Mouse (Mus musculus): ENCODE results near the gene Hspbap1. TPM values are rescaled to one million over a fixed set of nuclear protein-coding genes. Genes with fewer than 3 reads are reported as not detected.

Gene Hspbap1
- polyA plus RNA-seq, 1 experiment from 2014 or later: 19.9 TPM

DNA sequence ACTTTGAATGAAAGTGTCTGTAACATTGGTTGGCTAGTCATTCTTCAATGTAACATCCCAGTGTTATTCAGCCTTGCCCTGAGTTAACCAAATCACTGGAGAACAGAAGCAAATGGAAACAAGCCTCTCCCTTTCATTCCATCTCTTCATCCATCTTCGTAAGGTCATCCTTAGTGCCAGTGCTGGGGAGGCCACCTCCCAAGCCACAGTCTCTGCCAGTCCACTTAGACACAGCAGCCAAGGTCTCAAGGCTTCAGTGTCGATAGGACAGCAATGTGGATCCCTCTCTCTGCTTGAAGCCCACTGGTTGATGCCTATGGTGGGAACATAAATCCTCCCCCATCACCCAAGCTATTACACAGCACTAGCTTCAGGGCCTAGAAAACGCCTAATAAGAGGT lies 62.8 kb downstream of the Hspbap1 start:
- DNase-seq (ENCODE audit: low spot score) (no peak), ATAC-seq (replicated peaks; ENCODE audit: low FRiP score, low TSS enrichment, low read depth) (no peak)
- WGBS: 84% methylated on average over 3 of the region's 3 CpGs
- Histone ChIP-seq H3K27ac (ENCODE audit: low read depth) (no peak overlapping the region), H3K4me3 (ENCODE audit: low read depth, low read length) (no peak overlapping the region), H3K9ac (ENCODE audit: low read length) (no peak overlapping the region), H3K36me3 (ENCODE audit: control insufficient read depth, insufficient read depth, low read length) (no peaks in the 10 kb centered on the region), H3K9me3 (ENCODE audit: control insufficient read depth, low read length) (peaks cover 4% of the 10 kb centered on the region; the same call in 1 of the 2 replicates), H3K27me3 (replicated peaks; ENCODE audit: control insufficient read depth, insufficient read depth, low read length) (no peaks in the 10 kb centered on the region), H3K4me1 (replicated peaks; ENCODE audit: control insufficient read depth, insufficient read depth, low read length) (no peaks in the 10 kb centered on the region), H3K4me2 (ENCODE audit: low read length) (no peak overlapping the region)

DNA sequence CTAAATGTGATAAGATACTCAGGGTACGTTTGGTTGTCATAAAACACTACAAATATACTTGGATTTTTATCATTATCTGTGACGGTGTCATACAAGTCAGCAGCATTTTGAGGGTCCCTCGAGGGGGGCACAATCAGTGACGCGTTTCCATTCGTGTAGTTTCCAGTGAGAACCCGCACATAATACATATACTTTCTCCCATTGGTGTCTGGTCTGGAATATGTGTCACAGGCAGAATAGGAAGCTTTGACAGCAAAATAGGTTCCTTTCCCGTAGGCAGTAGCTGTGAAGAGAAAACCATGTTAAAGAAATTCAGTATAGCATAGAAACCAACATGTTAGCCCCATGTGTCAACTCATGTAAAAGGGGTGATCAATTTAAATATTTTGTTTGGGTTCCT lies 64.5 kb downstream of the Hspbap1 start:
- no peak overlapping the region for H3K4me3 ChIP-seq (ENCODE audit: low read depth, low read length)
- H3K27ac ChIP-seq (ENCODE audit: low read depth): no peak overlapping the region
- WGBS: 87% methylated on average over 8 of the region's 8 CpGs
- peaks cover 3% of the 10 kb centered on the region; the same call in 1 of the 2 replicates for H3K9me3 ChIP-seq (ENCODE audit: control insufficient read depth, low read length)
- H3K27me3 ChIP-seq (replicated peaks; ENCODE audit: control insufficient read depth, insufficient read depth, low read length): no peaks in the 10 kb centered on the region
- no peak overlapping the region for H3K9ac ChIP-seq (ENCODE audit: low read length)
- H3K36me3 ChIP-seq (ENCODE audit: control insufficient read depth, insufficient read depth, low read length): no peaks in the 10 kb centered on the region
- DNase-seq (ENCODE audit: low spot score) (no peak), ATAC-seq (replicated peaks; ENCODE audit: low FRiP score, low TSS enrichment, low read depth) (no peak)
- H3K4me1 ChIP-seq (replicated peaks; ENCODE audit: control insufficient read depth, insufficient read depth, low read length): no peaks in the 10 kb centered on the region
- H3K4me2 ChIP-seq (ENCODE audit: low read length): no peak overlapping the region

DNA sequence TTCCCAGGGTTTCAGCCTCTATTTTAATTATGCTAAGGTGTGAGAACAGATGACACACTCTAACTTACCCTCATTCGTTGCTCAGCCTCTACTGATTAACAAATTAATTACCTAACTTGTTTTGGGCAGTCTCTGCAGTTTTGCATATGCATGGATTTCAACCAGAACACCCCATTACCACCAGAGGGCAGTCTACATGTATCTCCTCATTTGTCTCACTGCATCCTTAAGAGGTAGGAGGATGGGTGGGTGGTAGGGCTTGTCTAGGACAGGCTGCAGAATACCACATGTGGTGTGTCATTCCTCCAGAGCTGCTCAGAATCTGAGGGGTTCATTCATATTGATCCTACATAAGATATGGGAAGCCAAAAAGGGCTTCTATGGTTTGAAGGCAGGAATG lies 69.5 kb downstream of the Hspbap1 start:
- no peak overlapping the region for H3K27ac ChIP-seq (ENCODE audit: low read depth)
- WGBS: 31% methylated on average over 1 of the region's 1 CpGs
- H3K4me3 ChIP-seq (ENCODE audit: low read depth, low read length): no peak overlapping the region
- H3K4me2 ChIP-seq (ENCODE audit: low read length): no peak overlapping the region
- no peaks in the 10 kb centered on the region for H3K36me3 ChIP-seq (ENCODE audit: control insufficient read depth, insufficient read depth, low read length)
- H3K9me3 ChIP-seq (ENCODE audit: control insufficient read depth, low read length): peaks cover 3% of the 10 kb centered on the region; the same call in 1 of the 2 replicates
- no peak for ATAC-seq (replicated peaks; ENCODE audit: low FRiP score, low TSS enrichment, low read depth)
- DNase-seq (ENCODE audit: low spot score): peak; percentile 59
- H3K4me1 ChIP-seq (replicated peaks; ENCODE audit: control insufficient read depth, insufficient read depth, low read length): no peaks in the 10 kb centered on the region
- no peak overlapping the region for H3K9ac ChIP-seq (ENCODE audit: low read length)
- no peaks in the 10 kb centered on the region for H3K27me3 ChIP-seq (replicated peaks; ENCODE audit: control insufficient read depth, insufficient read depth, low read length)

DNA sequence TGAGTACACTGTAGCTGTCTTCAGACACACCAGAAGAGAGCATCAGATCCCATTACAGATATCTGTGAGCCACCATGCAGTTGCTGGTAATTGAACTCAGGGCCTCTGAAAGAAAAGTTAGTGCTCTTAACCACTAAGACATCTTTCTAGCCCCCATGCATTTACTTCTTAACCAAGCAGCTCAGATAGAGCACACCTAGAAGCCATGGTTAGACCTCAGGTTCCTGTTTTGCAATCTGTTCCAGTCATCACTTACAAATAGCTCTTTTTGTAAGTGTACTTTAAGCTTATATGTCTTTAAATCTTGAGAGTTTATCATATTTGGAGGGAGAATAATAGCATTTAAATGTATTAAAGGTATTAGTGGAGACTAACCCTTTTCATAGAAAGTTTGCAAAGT lies 77.0 kb downstream of the Hspbap1 start:
- Histone ChIP-seq H3K36me3 (ENCODE audit: control insufficient read depth, insufficient read depth, low read length) (no peaks in the 10 kb centered on the region), H3K27ac (ENCODE audit: low read depth) (no peak overlapping the region), H3K4me1 (replicated peaks; ENCODE audit: control insufficient read depth, insufficient read depth, low read length) (no peaks in the 10 kb centered on the region), H3K4me2 (ENCODE audit: low read length) (no peak overlapping the region), H3K9me3 (ENCODE audit: control insufficient read depth, low read length) (no peaks in the 10 kb centered on the region), H3K4me3 (ENCODE audit: low read depth, low read length) (no peak overlapping the region), H3K27me3 (replicated peaks; ENCODE audit: control insufficient read depth, insufficient read depth, low read length) (no peaks in the 10 kb centered on the region), H3K9ac (ENCODE audit: low read length) (no peak overlapping the region)
- ATAC-seq (replicated peaks; ENCODE audit: low FRiP score, low TSS enrichment, low read depth): no peak
- no peak for DNase-seq (ENCODE audit: low spot score)

DNA sequence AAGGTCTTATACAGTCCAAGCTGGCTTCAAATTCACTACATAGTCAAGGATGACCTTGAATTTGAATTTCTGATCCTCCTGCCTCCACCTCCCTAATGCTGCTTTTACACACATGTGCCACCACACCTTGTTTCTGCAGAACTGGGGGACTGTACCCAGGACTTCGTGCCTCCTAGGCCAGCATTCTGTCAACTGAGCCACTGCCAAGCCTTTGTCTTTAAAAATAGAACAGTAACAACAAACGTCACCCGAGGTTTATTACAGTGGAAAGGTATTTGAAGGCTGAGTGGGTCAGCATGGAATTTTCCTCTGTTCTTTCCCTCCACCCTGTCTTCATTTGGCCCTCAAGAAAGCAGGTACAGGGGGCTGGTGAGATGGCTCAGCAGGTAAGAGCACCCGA lies 85.7 kb downstream of the Hspbap1 start:
- Histone ChIP-seq H3K27me3 (replicated peaks; ENCODE audit: control insufficient read depth, insufficient read depth, low read length) (no peaks in the 10 kb centered on the region), H3K4me1 (replicated peaks; ENCODE audit: control insufficient read depth, insufficient read depth, low read length) (no peaks in the 10 kb centered on the region), H3K27ac (ENCODE audit: low read depth) (no peak overlapping the region), H3K36me3 (ENCODE audit: control insufficient read depth, insufficient read depth, low read length) (no peaks in the 10 kb centered on the region), H3K9me3 (ENCODE audit: control insufficient read depth, low read length) (no peaks in the 10 kb centered on the region), H3K4me3 (ENCODE audit: low read depth, low read length) (no peak overlapping the region), H3K4me2 (ENCODE audit: low read length) (no peak overlapping the region), H3K9ac (ENCODE audit: low read length) (no peak overlapping the region)
- no peak for DNase-seq (ENCODE audit: low spot score)
- 75% methylated on average over 4 of the region's 4 CpGs for WGBS
- no peak for ATAC-seq (replicated peaks; ENCODE audit: low FRiP score, low TSS enrichment, low read depth)

DNA sequence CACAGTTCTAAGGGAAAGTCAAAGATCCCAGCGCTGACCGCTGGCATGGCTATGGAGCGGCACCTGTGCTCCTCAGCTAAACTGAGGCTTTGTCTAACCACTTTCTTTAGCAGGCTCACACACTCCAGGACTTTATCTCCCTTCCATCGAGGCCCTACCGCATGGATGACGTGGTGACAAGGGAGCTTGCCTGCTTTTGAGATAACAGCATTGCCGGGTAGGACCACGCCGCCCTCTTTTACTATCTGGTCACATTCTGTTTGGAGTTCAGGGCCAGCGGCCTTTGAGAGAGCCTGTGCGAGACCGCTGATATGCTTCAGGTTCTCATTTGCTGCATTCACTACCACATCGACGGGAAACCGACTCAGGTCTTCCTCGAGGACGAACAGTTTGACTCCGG lies 86.6 kb downstream of the Hspbap1 start:
- Histone ChIP-seq H3K4me3 (ENCODE audit: low read depth, low read length) (no peak overlapping the region), H3K4me2 (ENCODE audit: low read length) (no peak overlapping the region), H3K36me3 (ENCODE audit: control insufficient read depth, insufficient read depth, low read length) (no peaks in the 10 kb centered on the region), H3K27ac (ENCODE audit: low read depth) (no peak overlapping the region), H3K27me3 (replicated peaks; ENCODE audit: control insufficient read depth, insufficient read depth, low read length) (no peaks in the 10 kb centered on the region), H3K4me1 (replicated peaks; ENCODE audit: control insufficient read depth, insufficient read depth, low read length) (no peaks in the 10 kb centered on the region), H3K9me3 (ENCODE audit: control insufficient read depth, low read length) (no peaks in the 10 kb centered on the region), H3K9ac (ENCODE audit: low read length) (no peak overlapping the region)
- WGBS: 88% methylated on average over 18 of the region's 18 CpGs
- ATAC-seq (replicated peaks; ENCODE audit: low FRiP score, low TSS enrichment, low read depth) (no peak), DNase-seq (ENCODE audit: low spot score) (no peak)

DNA sequence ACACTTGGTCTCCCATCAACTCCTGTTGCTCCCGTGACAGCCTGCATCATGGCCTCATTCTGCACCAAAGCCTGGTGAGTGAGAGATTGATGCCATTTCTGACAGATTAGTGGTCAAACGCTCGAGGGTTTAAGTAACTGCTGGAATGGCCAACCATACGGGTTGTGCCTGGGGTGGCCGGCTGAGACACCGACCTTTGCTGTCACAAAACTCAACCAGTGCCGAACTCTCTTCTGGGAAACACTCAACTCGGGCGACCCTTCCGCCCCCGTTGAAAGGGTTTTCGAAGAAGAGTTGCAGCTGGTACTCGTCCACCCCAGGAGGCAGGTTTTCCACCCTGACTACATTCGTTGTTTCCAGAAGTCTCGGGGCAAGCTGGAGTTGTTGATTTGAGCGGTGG lies 90.1 kb downstream of the Hspbap1 start:
- DNase-seq (ENCODE audit: low spot score) (no peak), ATAC-seq (replicated peaks; ENCODE audit: low FRiP score, low TSS enrichment, low read depth) (no peak)
- no peaks in the 10 kb centered on the region for H3K4me1 ChIP-seq (replicated peaks; ENCODE audit: control insufficient read depth, insufficient read depth, low read length)
- H3K36me3 ChIP-seq (ENCODE audit: control insufficient read depth, insufficient read depth, low read length): no peaks in the 10 kb centered on the region
- no peak overlapping the region for H3K27ac ChIP-seq (ENCODE audit: low read depth)
- 75% methylated on average over 16 of the region's 16 CpGs for WGBS
- no peaks in the 10 kb centered on the region for H3K9me3 ChIP-seq (ENCODE audit: control insufficient read depth, low read length)
- no peak overlapping the region for H3K4me3 ChIP-seq (ENCODE audit: low read depth, low read length)
- H3K27me3 ChIP-seq (replicated peaks; ENCODE audit: control insufficient read depth, insufficient read depth, low read length): no peaks in the 10 kb centered on the region
- no peak overlapping the region for H3K4me2 ChIP-seq (ENCODE audit: low read length)
- no peak overlapping the region for H3K9ac ChIP-seq (ENCODE audit: low read length)

DNA sequence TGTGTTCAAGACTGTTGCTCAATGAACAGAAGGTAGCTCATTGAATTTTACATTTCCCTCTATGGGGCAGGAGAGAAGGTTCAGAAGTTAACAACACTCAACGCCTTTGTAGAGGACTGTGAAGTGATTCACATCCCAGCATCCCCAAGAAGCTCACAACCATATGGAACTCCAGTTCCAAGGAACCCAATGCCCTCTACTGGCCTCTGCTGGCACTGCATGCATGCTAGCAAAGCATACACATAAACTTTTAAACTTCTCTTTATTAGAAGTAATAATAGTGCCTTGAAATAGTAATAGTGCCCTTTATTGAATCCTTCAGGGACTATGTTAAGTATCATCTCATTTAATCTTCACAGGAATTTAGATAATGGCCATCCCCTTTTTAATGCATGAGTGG lies 91.9 kb downstream of the Hspbap1 start:
- H3K9ac ChIP-seq (ENCODE audit: low read length): no peak overlapping the region
- H3K4me3 ChIP-seq (ENCODE audit: low read depth, low read length): no peak overlapping the region
- no peak overlapping the region for H3K27ac ChIP-seq (ENCODE audit: low read depth)
- H3K4me1 ChIP-seq (replicated peaks; ENCODE audit: control insufficient read depth, insufficient read depth, low read length): no peaks in the 10 kb centered on the region
- no peaks in the 10 kb centered on the region for H3K27me3 ChIP-seq (replicated peaks; ENCODE audit: control insufficient read depth, insufficient read depth, low read length)
- H3K36me3 ChIP-seq (ENCODE audit: control insufficient read depth, insufficient read depth, low read length): no peaks in the 10 kb centered on the region
- 90% methylated on average over 1 of the region's 1 CpGs for WGBS
- DNase-seq (ENCODE audit: low spot score) (no peak), ATAC-seq (replicated peaks; ENCODE audit: low FRiP score, low TSS enrichment, low read depth) (no peak)
- H3K9me3 ChIP-seq (ENCODE audit: control insufficient read depth, low read length): no peaks in the 10 kb centered on the region
- no peak overlapping the region for H3K4me2 ChIP-seq (ENCODE audit: low read length)

DNA sequence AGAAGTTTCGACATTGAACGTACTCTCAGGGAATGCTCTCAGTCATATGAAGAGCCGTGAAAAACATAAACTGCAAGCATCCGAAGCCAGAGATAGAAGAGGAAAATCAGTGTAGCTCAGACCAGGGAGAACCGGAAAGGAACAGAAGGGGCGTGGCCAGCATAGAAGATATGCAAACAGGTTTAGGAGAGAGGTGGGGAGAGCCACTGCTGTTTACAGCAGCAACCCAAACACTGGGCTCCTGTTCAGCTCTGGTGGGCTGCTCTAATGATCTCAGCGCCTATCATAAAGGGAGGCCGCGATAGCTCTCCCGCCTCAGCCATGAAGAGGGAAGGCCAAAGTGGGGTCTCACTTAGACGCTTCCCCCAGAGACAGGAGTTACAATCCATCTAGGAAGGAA lies 97.6 kb downstream of the Hspbap1 start:
- Histone ChIP-seq H3K36me3 (ENCODE audit: control insufficient read depth, insufficient read depth, low read length) (no peaks in the 10 kb centered on the region), H3K4me2 (ENCODE audit: low read length) (no peak overlapping the region), H3K27ac (ENCODE audit: low read depth) (no peak overlapping the region), H3K4me3 (ENCODE audit: low read depth, low read length) (no peak overlapping the region), H3K27me3 (replicated peaks; ENCODE audit: control insufficient read depth, insufficient read depth, low read length) (peaks cover 18% of the 10 kb centered on the region), H3K9me3 (ENCODE audit: control insufficient read depth, low read length) (no peaks in the 10 kb centered on the region), H3K9ac (ENCODE audit: low read length) (no peak overlapping the region), H3K4me1 (replicated peaks; ENCODE audit: control insufficient read depth, insufficient read depth, low read length) (0 out of 2 replicates have a peak, but pooled peaks cover 3% of the 10 kb centered on the region)
- 61% methylated on average over 11 of the region's 11 CpGs for WGBS
- DNase-seq (ENCODE audit: low spot score) (no peak), ATAC-seq (replicated peaks; ENCODE audit: low FRiP score, low TSS enrichment, low read depth) (no peak)
